Mouse (Mus musculus) heart, adult 2 months (tissue): Measurements from ENCODE around the gene Rpl7l1. TPM values are rescaled to one million over a fixed set of nuclear protein-coding genes. Genes with fewer than 3 reads are reported as not detected.

Experiments
- DNase-seq, 2 experiments: peaks; one replicate each; pipeline ENCODE4 v3.0.0; 2021
- H3K27ac ChIP-seq: fragments of 200-600 bp; 2 replicates; pipeline ENCODE4 v1.8.1; 2022
- H3K27me3 ChIP-seq: fragments of 200-500 bp; 2 replicates; pipeline ENCODE4 v1.6.1; 2012; ENCODE audit warnings: mild to moderate bottlenecking, low read length, inconsistent platforms, mixed read lengths; ENCODE audit not compliant: control insufficient read depth, insufficient read depth
- H3K36me3 ChIP-seq: fragments of 200-500 bp; 2 replicates; pipeline ENCODE4 v1.6.1; 2012; ENCODE audit warnings: low read length, inconsistent platforms; ENCODE audit not compliant: control insufficient read depth, insufficient read depth
- H3K4me1 ChIP-seq: fragments of 200-500 bp; 2 replicates; pipeline ENCODE4 v1.6.1; 2011; ENCODE audit warnings: low read length; ENCODE audit not compliant: control insufficient read depth, insufficient read depth
- H3K4me3 ChIP-seq: fragments of 200-600 bp; 2 replicates; pipeline ENCODE4 v1.8.1; 2022
- H3K79me2 ChIP-seq: fragments of 200-500 bp; replicated peaks from 2 replicates; pipeline ENCODE4 v1.6.1; 2012; ENCODE audit warnings: mild to moderate bottlenecking, inconsistent platforms, low read length, moderate library complexity, mixed read lengths; ENCODE audit not compliant: control insufficient read depth, insufficient read depth
- H3K9ac ChIP-seq: fragments of 200-500 bp; 2 replicates; pipeline ENCODE4 v1.6.1; 2012; ENCODE audit warnings: low read depth, mild to moderate bottlenecking, control low read depth, inconsistent platforms, low read length, mixed read lengths
- CTCF ChIP-seq: fragments of 200-600 bp; IDR thresholded peaks from 2 replicates; pipeline ENCODE4 v1.8.1; 2022; ENCODE audit warnings: antibody characterized with exemption, mild to moderate bottlenecking, moderate library complexity
- EP300 ChIP-seq: fragments of 200-500 bp; IDR thresholded peaks from 2 replicates; pipeline ENCODE4 v1.6.1; 2011; ENCODE audit warnings: low read depth, low read length, control low read depth; ENCODE audit not compliant: insufficient read depth
- POLR2A ChIP-seq: fragments of 200-500 bp; IDR thresholded peaks from 2 replicates; pipeline ENCODE4 v1.6.1; 2011; ENCODE audit warnings: mild to moderate bottlenecking, low read depth, low read length, control low read depth; ENCODE audit not compliant: insufficient read depth
- WGBS: fragments of 180-500 bp; shearing (Covaris S2); methylation state at CpG from one replicate; pipeline ENCODE4 v1.1.7; 2018; 5-methylcytosine and 5-hydroxymethylcytosine counted together
- intact Hi-C: fragments of 180-260 bp; cut with DNase I; formaldehyde crosslinking; loops from one replicate; pipeline ENCODE4 v1.15.1; 2025
- polyA plus RNA-seq: library from polyadenylated mRNA; depleted of rRNA; stranded (reverse); fragments of >200 nt; gene quantifications from 2 replicates; pipeline ENCODE4 v1.2.3, GENCODE M21; 2012; rRNA removed
- total RNA-seq, 2 experiments: library from RNA; stranded (reverse); gene quantifications; 2 replicates each; pipeline ENCODE4 v1.2.3; 2021

The Rpl7l1 gene
- total and polyA plus RNA-seq, 3 experiments = 19.4 to 54.0 (median 54.0) TPM

- H3K4me1 ChIP-seq = no peaks in the 10 kb centered on the region
- no peaks in the 10 kb centered on the region for H3K36me3 ChIP-seq
- intact Hi-C loops = no loop called here
- H3K27ac ChIP-seq = no peak overlapping the region
- TF ChIP-seq EP300 (no peak), CTCF (peak; percentile 54), POLR2A (no peak)
- no peaks in the 10 kb centered on the region for H3K79me2 ChIP-seq
- DNase-seq = no peak
- no peak overlapping the region for H3K9ac ChIP-seq
- no peaks in the 10 kb centered on the region for H3K27me3 ChIP-seq
- no peak overlapping the region for H3K4me3 ChIP-seq
- 51% methylated on average over 6 of the region's 6 CpGs for WGBS
Measured at GRCm38 (mm10) chr17:46728021-46728420, 54.5 kb downstream of the Rpl7l1 start.

GRCm38 (mm10) chr17:46727271-46727670, 55.2 kb downstream of the Rpl7l1 start:
- Histone ChIP-seq H3K9ac (no peak overlapping the region), H3K4me3 (no peak overlapping the region), H3K4me1 (no peaks in the 10 kb centered on the region), H3K36me3 (no peaks in the 10 kb centered on the region), H3K27ac (no peak overlapping the region), H3K27me3 (no peaks in the 10 kb centered on the region), H3K79me2 (no peaks in the 10 kb centered on the region)
- intact Hi-C loops = no loop called here
- 85% methylated on average over 11 of the region's 11 CpGs for WGBS
- TF ChIP-seq CTCF = no peak
- TF ChIP-seq EP300 = no peak
- no peak for TF ChIP-seq POLR2A
- no peak for DNase-seq

- WGBS = 88% methylated on average over 26 of the region's 26 CpGs
- no peak for TF ChIP-seq EP300
- TF ChIP-seq CTCF = no peak
- TF ChIP-seq POLR2A = no peak
- no peak overlapping the region for H3K4me3 ChIP-seq
- intact Hi-C loops = loop anchor here (2.0 kb wide), 1 partner anchor 201 kb away; no protein-coding TSS in a partner anchor
- H3K4me1 ChIP-seq = no peaks in the 10 kb centered on the region
- H3K27ac ChIP-seq = no peak overlapping the region
- DNase-seq = no peak
- no peak overlapping the region for H3K9ac ChIP-seq
- H3K36me3 ChIP-seq = no peaks in the 10 kb centered on the region
- no peaks in the 10 kb centered on the region for H3K27me3 ChIP-seq
- H3K79me2 ChIP-seq = no peaks in the 10 kb centered on the region
Measured at GRCm38 (mm10) chr17:46725731-46726645, 56.5 kb downstream of the Rpl7l1 start.

GRCm38 (mm10) chr17:46725273-46725672, 57.2 kb downstream of the Rpl7l1 start:
- H3K9ac ChIP-seq = no peak overlapping the region
- peak; percentile 66 for TF ChIP-seq CTCF
- no peak for TF ChIP-seq EP300
- no peaks in the 10 kb centered on the region for H3K4me1 ChIP-seq
- DNase-seq = no peak
- no peaks in the 10 kb centered on the region for H3K27me3 ChIP-seq
- no peak overlapping the region for H3K27ac ChIP-seq
- intact Hi-C loops = loop anchor here (2.0 kb wide), 1 partner anchor 200 kb away; no protein-coding TSS in a partner anchor
- WGBS = 67% methylated on average over 9 of the region's 9 CpGs
- no peaks in the 10 kb centered on the region for H3K79me2 ChIP-seq
- no peak overlapping the region for H3K4me3 ChIP-seq
- H3K36me3 ChIP-seq = no peaks in the 10 kb centered on the region

- no peaks in the 10 kb centered on the region for H3K4me1 ChIP-seq
- 81% methylated on average over 20 of the region's 20 CpGs for WGBS
- no peaks in the 10 kb centered on the region for H3K36me3 ChIP-seq
- no peak for DNase-seq
- H3K4me3 ChIP-seq = no peak overlapping the region
- TF ChIP-seq CTCF = no peak
- TF ChIP-seq POLR2A = no peak
- no peak for TF ChIP-seq EP300
- intact Hi-C loops = loop anchor here (2.0 kb wide), 1 partner anchor 200 kb away; no protein-coding TSS in a partner anchor
- no peak overlapping the region for H3K9ac ChIP-seq
- no peak overlapping the region for H3K27ac ChIP-seq
- no peaks in the 10 kb centered on the region for H3K79me2 ChIP-seq
- H3K27me3 ChIP-seq = no peaks in the 10 kb centered on the region
Measured at GRCm38 (mm10) chr17:46724477-46725084, 57.9 kb downstream of the Rpl7l1 start.

Other genes starting within 250 kb of the Rpl7l1 start
- 10 to 100 TPM; 21.6 to 21.9 TPM for gene Cul9, start 236.3 kb downstream of the Rpl7l1 start, total RNA-seq
- gene Cul9, start 236.3 kb downstream of the Rpl7l1 start, polyA plus RNA-seq = 20.1 and 22.7 TPM in 2 replicates
- gene Srf, start 226.5 kb downstream of the Rpl7l1 start, total RNA-seq = 100 to 1,000 TPM in 1 of 2 experiments, 10 to 100 TPM in 1; 91.5 to 106 TPM
- 223 and 227 TPM in 2 replicates for gene Srf, start 226.5 kb downstream of the Rpl7l1 start, polyA plus RNA-seq
- gene Ptk7, start 153.2 kb downstream of the Rpl7l1 start, total RNA-seq = 1 to 10 TPM; 2.6 TPM
- 2.8 and 3.1 TPM in 2 replicates for gene Ptk7, start 153.2 kb downstream of the Rpl7l1 start, polyA plus RNA-seq
- 10 to 100 TPM; 23.5 to 25.7 TPM for gene Klc4, start 136.7 kb downstream of the Rpl7l1 start, total RNA-seq
- gene Klc4, start 136.7 kb downstream of the Rpl7l1 start, polyA plus RNA-seq = 20.9 and 22.3 TPM in 2 replicates
- 100 to 1,000 TPM; 112 to 132 TPM for gene Mrpl2, start 136.4 kb downstream of the Rpl7l1 start, total RNA-seq
- gene Mrpl2, start 136.4 kb downstream of the Rpl7l1 start, polyA plus RNA-seq = 71.5 and 87.8 TPM in 2 replicates
- gene Cul7, start 132.3 kb downstream of the Rpl7l1 start, total RNA-seq = 10 to 100 TPM; 16.8 to 18.4 TPM
- 23.4 and 24.7 TPM in 2 replicates for gene Cul7, start 132.3 kb downstream of the Rpl7l1 start, polyA plus RNA-seq
- 10 to 100 TPM; 10.7 to 11.3 TPM for gene Rrp36, start 108.3 kb downstream of the Rpl7l1 start, total RNA-seq
- gene Rrp36, start 108.3 kb downstream of the Rpl7l1 start, polyA plus RNA-seq = 19.4 and 24.3 TPM in 2 replicates
- 10 to 100 TPM; 45.4 to 50.3 TPM for gene Mea1, start 103.9 kb downstream of the Rpl7l1 start, total RNA-seq
- gene Mea1, start 103.9 kb downstream of the Rpl7l1 start, polyA plus RNA-seq = 35.3 and 37.8 TPM in 2 replicates
- gene Klhdc3, start 101.8 kb downstream of the Rpl7l1 start, total RNA-seq = 10 to 100 TPM; 57.3 to 68.9 TPM
- 91.8 and 105 TPM in 2 replicates for gene Klhdc3, start 101.8 kb downstream of the Rpl7l1 start, polyA plus RNA-seq
- gene Ppp2r5d, start 77.6 kb downstream of the Rpl7l1 start, total RNA-seq = 10 to 100 TPM; 28.1 to 32.0 TPM
- gene Ppp2r5d, start 77.6 kb downstream of the Rpl7l1 start, polyA plus RNA-seq = 30.8 and 40.6 TPM in 2 replicates
- 10 to 100 TPM; 33.4 to 36.5 TPM for gene Pex6, start 71.2 kb downstream of the Rpl7l1 start, total RNA-seq
- gene Pex6, start 71.2 kb downstream of the Rpl7l1 start, polyA plus RNA-seq = 33.7 and 34.1 TPM in 2 replicates
- 1 to 10 TPM; 2.8 to 4.4 TPM for gene Gnmt, start 53.5 kb downstream of the Rpl7l1 start, total RNA-seq
- gene Gnmt, start 53.5 kb downstream of the Rpl7l1 start, polyA plus RNA-seq = 3.3 and 5.1 TPM in 2 replicates
- gene Cnpy3, start 30.5 kb downstream of the Rpl7l1 start, total RNA-seq = 10 to 100 TPM; 19.8 to 21.5 TPM
- 19.7 and 20.7 TPM in 2 replicates for gene Cnpy3, start 30.5 kb downstream of the Rpl7l1 start, polyA plus RNA-seq
- gene Ptcra, start 19.0 kb downstream of the Rpl7l1 start, total RNA-seq = not detected
- gene Ptcra, start 19.0 kb downstream of the Rpl7l1 start, polyA plus RNA-seq = 0.08 and 0.12 TPM in 2 replicates
- 10 to 100 TPM; 22.6 to 30.4 TPM for gene 2310039H08Rik, start 10.0 kb downstream of the Rpl7l1 start, total RNA-seq
- 43.6 and 45.4 TPM in 2 replicates for gene 2310039H08Rik, start 10.0 kb downstream of the Rpl7l1 start, polyA plus RNA-seq
- 10 to 100 TPM; 12.3 to 15.7 TPM for gene Bicral, start 75.8 kb upstream of the Rpl7l1 start, total RNA-seq
- 7.4 and 9.6 TPM in 2 replicates for gene Bicral, start 75.8 kb upstream of the Rpl7l1 start, polyA plus RNA-seq
- 10 to 100 TPM; 16.3 TPM for gene Tbcc, start 108.0 kb upstream of the Rpl7l1 start, total RNA-seq
- 12.7 and 13.3 TPM in 2 replicates for gene Tbcc, start 108.0 kb upstream of the Rpl7l1 start, polyA plus RNA-seq
- gene Prph2, start 127.8 kb upstream of the Rpl7l1 start, total RNA-seq = not detected
- not detected in 2 replicates for gene Prph2, start 127.8 kb upstream of the Rpl7l1 start, polyA plus RNA-seq
- 10 to 100 TPM; 63.9 to 86.1 TPM for gene Ubr2, start 227.9 kb upstream of the Rpl7l1 start, total RNA-seq
- 29.8 and 46.1 TPM in 2 replicates for gene Ubr2, start 227.9 kb upstream of the Rpl7l1 start, polyA plus RNA-seq